Mouse (Mus musculus): Measurements from ENCODE around the gene Oosp3. TPM values are rescaled to one million over a fixed set of nuclear protein-coding genes. Genes with fewer than 3 reads are reported as not detected.

Oosp3 gene
- polyA plus RNA-seq, 1 experiment from 2014 or later, result not detected

GRCm38 (mm10) chr19:11712451-11712850 lies 15.6 kb downstream of the Oosp3 start:
- ATAC-seq (ENCODE audit: insufficient number of reproducible peaks, insufficient read depth, low FRiP score, low read depth), result no peak
- Histone ChIP-seq H3K9me3 (ENCODE audit: control insufficient read depth, low read length) (no peaks in the 10 kb centered on the region), H3K9ac (ENCODE audit: low read length) (no peak overlapping the region), H3K4me2 (ENCODE audit: low read length) (no peak overlapping the region), H3K36me3 (ENCODE audit: control insufficient read depth, insufficient read depth, low read length) (no peaks in the 10 kb centered on the region), H3K27ac (replicated peaks in 1 of 2; ENCODE audit: control insufficient read depth in 1 of 2, insufficient read depth in 1 of 2, low read depth in 2 of 2, low read length in 2 of 2) (no peak overlapping the region), H3K4me3 (ENCODE audit: control insufficient read depth in 1 of 2, insufficient read depth in 1 of 2, low read depth in 1 of 2, low read length in 2 of 2) (no peak overlapping the region), H3K4me1 (ENCODE audit: control insufficient read depth in 2 of 2, insufficient read depth in 2 of 2, low read length in 2 of 2) (no peaks in the 10 kb centered on the region), H3K27me3 (ENCODE audit: control insufficient read depth, insufficient read depth, low read length) (no peaks in the 10 kb centered on the region)
- WGBS, result 71% methylated on average over 4 of the region's 4 CpGs

GRCm38 (mm10) chr19:11720071-11720470 lies 23.2 kb downstream of the Oosp3 start:
- 74% methylated on average over 3 of the region's 3 CpGs for WGBS
- Histone ChIP-seq H3K9ac (ENCODE audit: low read length) (no peak overlapping the region), H3K27ac (replicated peaks in 1 of 2; ENCODE audit: control insufficient read depth in 1 of 2, insufficient read depth in 1 of 2, low read depth in 2 of 2, low read length in 2 of 2) (no peak overlapping the region), H3K36me3 (ENCODE audit: control insufficient read depth, insufficient read depth, low read length) (no peaks in the 10 kb centered on the region), H3K4me2 (ENCODE audit: low read length) (no peak overlapping the region), H3K4me3 (ENCODE audit: control insufficient read depth in 1 of 2, insufficient read depth in 1 of 2, low read depth in 1 of 2, low read length in 2 of 2) (no peak overlapping the region), H3K27me3 (ENCODE audit: control insufficient read depth, insufficient read depth, low read length) (no peaks in the 10 kb centered on the region), H3K4me1 (ENCODE audit: control insufficient read depth in 2 of 2, insufficient read depth in 2 of 2, low read length in 2 of 2) (no peaks in the 10 kb centered on the region), H3K9me3 (ENCODE audit: control insufficient read depth, low read length) (no peaks in the 10 kb centered on the region)
- ATAC-seq (ENCODE audit: insufficient number of reproducible peaks, insufficient read depth, low FRiP score, low read depth), result no peak

- Histone ChIP-seq H3K27ac (replicated peaks in 1 of 2; ENCODE audit: control insufficient read depth in 1 of 2, insufficient read depth in 1 of 2, low read depth in 2 of 2, low read length in 2 of 2) (no peak overlapping the region), H3K4me2 (ENCODE audit: low read length) (no peak overlapping the region), H3K36me3 (ENCODE audit: control insufficient read depth, insufficient read depth, low read length) (no peaks in the 10 kb centered on the region), H3K4me1 (ENCODE audit: control insufficient read depth in 2 of 2, insufficient read depth in 2 of 2, low read length in 2 of 2) (no peaks in the 10 kb centered on the region), H3K9me3 (ENCODE audit: control insufficient read depth, low read length) (no peaks in the 10 kb centered on the region), H3K27me3 (ENCODE audit: control insufficient read depth, insufficient read depth, low read length) (no peaks in the 10 kb centered on the region), H3K9ac (ENCODE audit: low read length) (no peak overlapping the region), H3K4me3 (ENCODE audit: control insufficient read depth in 1 of 2, insufficient read depth in 1 of 2, low read depth in 1 of 2, low read length in 2 of 2) (no peak overlapping the region)
- no peak for ATAC-seq (ENCODE audit: insufficient number of reproducible peaks, insufficient read depth, low FRiP score, low read depth)
- WGBS, result 80% methylated on average over 2 of the region's 2 CpGs
These were observed 27.0 kb downstream of the Oosp3 start for GRCm38 (mm10) chr19:11723870-11724269.

- no peaks in the 10 kb centered on the region for H3K27me3 ChIP-seq (ENCODE audit: control insufficient read depth, insufficient read depth, low read length)
- no peak overlapping the region for H3K4me3 ChIP-seq (ENCODE audit: control insufficient read depth in 1 of 2, insufficient read depth in 1 of 2, low read depth in 1 of 2, low read length in 2 of 2)
- no peak overlapping the region for H3K9ac ChIP-seq (ENCODE audit: low read length)
- no peak overlapping the region for H3K27ac ChIP-seq (replicated peaks in 1 of 2; ENCODE audit: control insufficient read depth in 1 of 2, insufficient read depth in 1 of 2, low read depth in 2 of 2, low read length in 2 of 2)
- no peaks in the 10 kb centered on the region for H3K9me3 ChIP-seq (ENCODE audit: control insufficient read depth, low read length)
- no peak overlapping the region for H3K4me2 ChIP-seq (ENCODE audit: low read length)
- ATAC-seq (ENCODE audit: insufficient number of reproducible peaks, insufficient read depth, low FRiP score, low read depth), result no peak
- 73% methylated on average over 6 of the region's 6 CpGs for WGBS
- no peaks in the 10 kb centered on the region for H3K36me3 ChIP-seq (ENCODE audit: control insufficient read depth, insufficient read depth, low read length)
- H3K4me1 ChIP-seq (ENCODE audit: control insufficient read depth in 2 of 2, insufficient read depth in 2 of 2, low read length in 2 of 2), result no peaks in the 10 kb centered on the region
These were observed 27.4 kb downstream of the Oosp3 start for GRCm38 (mm10) chr19:11724275-11724674.

- WGBS, result 56% methylated on average over 2 of the region's 2 CpGs
These were observed 29.1 kb downstream of the Oosp3 start for GRCm38 (mm10) chr19:11725915-11726314.

GRCm38 (mm10) chr19:11727304-11727703 lies 30.4 kb downstream of the Oosp3 start:
- no peak overlapping the region for H3K4me3 ChIP-seq (ENCODE audit: control insufficient read depth in 1 of 2, insufficient read depth in 1 of 2, low read depth in 1 of 2, low read length in 2 of 2)
- H3K9me3 ChIP-seq (ENCODE audit: control insufficient read depth, low read length), result no peaks in the 10 kb centered on the region
- no peaks in the 10 kb centered on the region for H3K27me3 ChIP-seq (ENCODE audit: control insufficient read depth, insufficient read depth, low read length)
- WGBS, result 83% methylated on average over 5 of the region's 5 CpGs
- H3K4me2 ChIP-seq (ENCODE audit: low read length), result no peak overlapping the region
- no peaks in the 10 kb centered on the region for H3K4me1 ChIP-seq (ENCODE audit: control insufficient read depth in 2 of 2, insufficient read depth in 2 of 2, low read length in 2 of 2)
- no peak overlapping the region for H3K9ac ChIP-seq (ENCODE audit: low read length)
- H3K36me3 ChIP-seq (ENCODE audit: control insufficient read depth, insufficient read depth, low read length), result no peaks in the 10 kb centered on the region
- no peak for ATAC-seq (ENCODE audit: insufficient number of reproducible peaks, insufficient read depth, low FRiP score, low read depth)
- H3K27ac ChIP-seq (replicated peaks in 1 of 2; ENCODE audit: control insufficient read depth in 1 of 2, insufficient read depth in 1 of 2, low read depth in 2 of 2, low read length in 2 of 2), result no peak overlapping the region

More at GRCm38 (mm10) chr19:11725915-11726314, 29.1 kb downstream of the Oosp3 start:
- H3K36me3 ChIP-seq (ENCODE audit: control insufficient read depth, insufficient read depth, low read length), result no peaks in the 10 kb centered on the region
- no peak overlapping the region for H3K4me3 ChIP-seq (ENCODE audit: control insufficient read depth in 1 of 2, insufficient read depth in 1 of 2, low read depth in 1 of 2, low read length in 2 of 2)
- H3K9ac ChIP-seq (ENCODE audit: low read length), result no peak overlapping the region
- H3K4me1 ChIP-seq (ENCODE audit: control insufficient read depth in 2 of 2, insufficient read depth in 2 of 2, low read length in 2 of 2), result no peaks in the 10 kb centered on the region
- no peaks in the 10 kb centered on the region for H3K9me3 ChIP-seq (ENCODE audit: control insufficient read depth, low read length)
- H3K27me3 ChIP-seq (ENCODE audit: control insufficient read depth, insufficient read depth, low read length), result no peaks in the 10 kb centered on the region
- no peak overlapping the region for H3K27ac ChIP-seq (replicated peaks in 1 of 2; ENCODE audit: control insufficient read depth in 1 of 2, insufficient read depth in 1 of 2, low read depth in 2 of 2, low read length in 2 of 2)
- ATAC-seq (ENCODE audit: insufficient number of reproducible peaks, insufficient read depth, low FRiP score, low read depth), result no peak
- H3K4me2 ChIP-seq (ENCODE audit: low read length), result no peak overlapping the region

GRCm38 (mm10) chr19:11730278-11730677 lies 33.4 kb downstream of the Oosp3 start:
- Histone ChIP-seq H3K4me1 (ENCODE audit: control insufficient read depth in 2 of 2, insufficient read depth in 2 of 2, low read length in 2 of 2) (no peaks in the 10 kb centered on the region), H3K4me3 (ENCODE audit: control insufficient read depth in 1 of 2, insufficient read depth in 1 of 2, low read depth in 1 of 2, low read length in 2 of 2) (no peak overlapping the region), H3K27ac (replicated peaks in 1 of 2; ENCODE audit: control insufficient read depth in 1 of 2, insufficient read depth in 1 of 2, low read depth in 2 of 2, low read length in 2 of 2) (no peak overlapping the region), H3K9ac (ENCODE audit: low read length) (no peak overlapping the region), H3K27me3 (ENCODE audit: control insufficient read depth, insufficient read depth, low read length) (no peaks in the 10 kb centered on the region), H3K4me2 (ENCODE audit: low read length) (no peak overlapping the region), H3K36me3 (ENCODE audit: control insufficient read depth, insufficient read depth, low read length) (no peaks in the 10 kb centered on the region), H3K9me3 (ENCODE audit: control insufficient read depth, low read length) (no peaks in the 10 kb centered on the region)
- no peak for ATAC-seq (ENCODE audit: insufficient number of reproducible peaks, insufficient read depth, low FRiP score, low read depth)
- WGBS, result 71% methylated on average over 1 of the region's 1 CpGs

GRCm38 (mm10) chr19:11736455-11736854 lies 39.6 kb downstream of the Oosp3 start:
- no peak for ATAC-seq (ENCODE audit: insufficient number of reproducible peaks, insufficient read depth, low FRiP score, low read depth)
- Histone ChIP-seq H3K4me1 (ENCODE audit: control insufficient read depth in 2 of 2, insufficient read depth in 2 of 2, low read length in 2 of 2) (no peaks in the 10 kb centered on the region), H3K36me3 (ENCODE audit: control insufficient read depth, insufficient read depth, low read length) (no peaks in the 10 kb centered on the region), H3K4me2 (ENCODE audit: low read length) (no peak overlapping the region), H3K9ac (ENCODE audit: low read length) (no peak overlapping the region), H3K27ac (replicated peaks in 1 of 2; ENCODE audit: control insufficient read depth in 1 of 2, insufficient read depth in 1 of 2, low read depth in 2 of 2, low read length in 2 of 2) (no peak overlapping the region), H3K27me3 (ENCODE audit: control insufficient read depth, insufficient read depth, low read length) (no peaks in the 10 kb centered on the region), H3K4me3 (ENCODE audit: control insufficient read depth in 1 of 2, insufficient read depth in 1 of 2, low read depth in 1 of 2, low read length in 2 of 2) (no peak overlapping the region), H3K9me3 (ENCODE audit: control insufficient read depth, low read length) (no peaks in the 10 kb centered on the region)
- WGBS, result 27% methylated on average over 1 of the region's 1 CpGs

Data from heart, embryonic 14.5 days (tissue).